ENCODE assay signal across 25 mouse cellular contexts in the genomic region with DNA sequence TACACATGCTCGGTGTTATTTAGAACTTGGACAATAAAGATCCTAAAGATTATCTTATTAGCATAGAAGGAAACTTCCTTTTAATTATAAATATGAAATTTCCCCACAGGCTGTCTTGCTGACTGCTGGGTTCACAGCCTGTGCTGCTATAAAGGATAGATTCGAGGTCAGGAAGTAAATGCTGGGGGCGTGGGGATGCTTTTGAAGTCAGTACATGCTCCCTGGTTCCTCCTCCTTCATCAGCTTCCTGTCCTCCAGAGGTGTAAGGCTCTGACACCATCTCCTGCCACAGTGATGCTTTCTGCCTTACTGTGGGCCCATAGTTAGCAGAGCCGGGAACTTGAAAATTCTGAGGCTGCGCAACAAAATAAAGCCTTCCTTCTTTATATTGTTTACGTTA.
DNase-seq lines count a peak whose midpoint lies in the region; ATAC-seq and TF ChIP-seq lines count a peak whose summit lies in the region.
"Had no signal": no experiment of that assay in that cellular context is flagged by ENCODE, and none has a peak within 500 bp of the region (broad histone marks: within the 10 kb centered on the region; RNA-seq: fewer than 3 reads in every experiment).

No protein-coding gene starts in this region.

- no peak for ATAC-seq in midbrain, embryonic 11.5 days (ENCODE audit: low FRiP score)
- ATAC-seq in midbrain, embryonic 16.5 days: no peak
- no peak for ATAC-seq in liver, embryonic 12.5 days
- ATAC-seq in hindbrain, embryonic 14.5 days (ENCODE audit: low FRiP score): no peak
- ATAC-seq: forebrain, embryonic 15.5 days; hindbrain, embryonic 16.5 days; Patski had no signal

- no peak overlapping the region for H3K4me2 ChIP-seq in midbrain, embryonic 11.5 days
- no peak overlapping the region for H3K4me2 ChIP-seq in midbrain, embryonic 16.5 days (ENCODE audit: low read length)
- no peak overlapping the region for H3K4me2 ChIP-seq in liver, embryonic 12.5 days
- H3K4me2 ChIP-seq in hindbrain, embryonic 14.5 days (replicated peaks): no peak overlapping the region
- H3K4me2 ChIP-seq: embryonic facial prominence, embryonic 12.5 days; embryonic facial prominence, embryonic 15.5 days; forebrain, embryonic 12.5 days; forebrain, embryonic 15.5 days; heart, embryonic 11.5 days; hindbrain, embryonic 12.5 days had no signal

- no peak for TF ChIP-seq POLR2A in thymus, adult 2 months (IDR thresholded peaks at IDR 0.05; ENCODE audit: control insufficient read depth, extremely low read depth, insufficient read depth, low read length, poor library complexity)

- TF ChIP-seq CTCF in thymus, adult 2 months (IDR thresholded peaks at IDR 0.05; ENCODE audit: borderline replicate concordance, control insufficient read depth, extremely low read depth, insufficient read depth, low read length, poor library complexity): no peak

- no peaks in the 10 kb centered on the region for H3K4me1 ChIP-seq in midbrain, embryonic 11.5 days (ENCODE audit: control insufficient read depth, insufficient read depth, low read length)
- no peaks in the 10 kb centered on the region for H3K4me1 ChIP-seq in midbrain, embryonic 16.5 days (ENCODE audit: control insufficient read depth, insufficient read depth, low read length)
- H3K4me1 ChIP-seq in thymus, adult 2 months (replicated peaks; ENCODE audit: control insufficient read depth, insufficient read depth, low read length): peaks cover 10% of the 10 kb centered on the region
- H3K4me1 ChIP-seq in liver, embryonic 12.5 days: no peaks in the 10 kb centered on the region
- no peaks in the 10 kb centered on the region for H3K4me1 ChIP-seq in hindbrain, embryonic 14.5 days (replicated peaks; ENCODE audit: control insufficient read depth, insufficient read depth, low read length)
- H3K4me1 ChIP-seq: embryonic facial prominence, embryonic 12.5 days; embryonic facial prominence, embryonic 15.5 days; forebrain, embryonic 12.5 days; forebrain, embryonic 15.5 days; hindbrain, embryonic 12.5 days had no signal

- WGBS in midbrain, embryonic 11.5 days: 81% methylated on average over 6 of the region's 6 CpGs
- 86% methylated on average over 6 of the region's 6 CpGs for WGBS in midbrain, embryonic 16.5 days
- WGBS in thymus, adult 2 months: 58% methylated on average over 6 of the region's 6 CpGs
- 61% methylated on average over 6 of the region's 6 CpGs for WGBS in liver, embryonic 12.5 days (ENCODE audit: insufficient replicate concordance)
- WGBS in hindbrain, embryonic 14.5 days: 83% methylated on average over 6 of the region's 6 CpGs

- H3K27ac ChIP-seq in midbrain, embryonic 11.5 days (ENCODE audit: low read depth, low read length): no peak overlapping the region
- no peak overlapping the region for H3K27ac ChIP-seq in midbrain, embryonic 16.5 days (ENCODE audit: low read length)
- no peak overlapping the region for H3K27ac ChIP-seq in thymus, adult 2 months (ENCODE audit: control insufficient read depth, insufficient read depth, low read length)
- no peak overlapping the region for H3K27ac ChIP-seq in liver, embryonic 12.5 days
- no peak overlapping the region for H3K27ac ChIP-seq in hindbrain, embryonic 14.5 days
- H3K27ac ChIP-seq: embryonic facial prominence, embryonic 12.5 days; embryonic facial prominence, embryonic 15.5 days; forebrain, embryonic 12.5 days; forebrain, embryonic 15.5 days; hindbrain, embryonic 12.5 days had no signal

- no peak overlapping the region for H3K4me3 ChIP-seq in midbrain, embryonic 11.5 days (ENCODE audit: low read depth, low read length)
- no peak overlapping the region for H3K4me3 ChIP-seq in midbrain, embryonic 16.5 days (ENCODE audit: low read depth, low read length)
- no peak overlapping the region for H3K4me3 ChIP-seq in thymus, adult 2 months (ENCODE audit: control insufficient read depth, insufficient read depth, low read length)
- H3K4me3 ChIP-seq in liver, embryonic 12.5 days: no peak overlapping the region
- no peak overlapping the region for H3K4me3 ChIP-seq in hindbrain, embryonic 14.5 days (replicated peaks; ENCODE audit: low read length)
- H3K4me3 ChIP-seq: embryonic facial prominence, embryonic 12.5 days; embryonic facial prominence, embryonic 15.5 days; erythroblast, embryonic 14.5 days; forebrain, embryonic 12.5 days; forebrain, embryonic 15.5 days; hindbrain, embryonic 12.5 days had no signal

- peak; percentile 31 for DNase-seq in midbrain, embryonic 11.5 days (ENCODE audit: low spot score, missing footprints)
- DNase-seq in thymus, adult 2 months: peak; percentile 65
- peak; percentile 77 for DNase-seq in thymus, postnatal 14 days
- peak; percentile 58 for DNase-seq in thymus, postnatal 4 days
- no peak for DNase-seq in urinary bladder, postnatal 36 days (ENCODE audit: low spot score in 2 of 2)
- DNase-seq in hindbrain, embryonic 14.5 days (ENCODE audit: low spot score): no peak
- DNase-seq: adrenal gland, postnatal 10 days; adrenal gland, postnatal 36 days; B cell, adult 2 months; cerebellum, adult 18-20 months; cerebellum, adult 9-11 months; cerebellum, postnatal 25 days; gastrocnemius, postnatal 10 days; heart, adult 11 months had no signal

- H3K36me3 ChIP-seq in midbrain, embryonic 11.5 days (ENCODE audit: control insufficient read depth, insufficient read depth, low read length): no peaks in the 10 kb centered on the region
- no peaks in the 10 kb centered on the region for H3K36me3 ChIP-seq in midbrain, embryonic 16.5 days (ENCODE audit: control insufficient read depth, insufficient read depth, low read length)
- no peaks in the 10 kb centered on the region for H3K36me3 ChIP-seq in thymus, adult 2 months (ENCODE audit: control insufficient read depth, insufficient read depth, low read length)
- H3K36me3 ChIP-seq in liver, embryonic 12.5 days: no peaks in the 10 kb centered on the region
- H3K36me3 ChIP-seq in hindbrain, embryonic 14.5 days (replicated peaks; ENCODE audit: control insufficient read depth, insufficient read depth): no peaks in the 10 kb centered on the region
- H3K36me3 ChIP-seq: embryonic facial prominence, embryonic 12.5 days; embryonic facial prominence, embryonic 15.5 days; forebrain, embryonic 12.5 days; forebrain, embryonic 15.5 days; hindbrain, embryonic 12.5 days had no signal

- no peaks in the 10 kb centered on the region for H3K9me3 ChIP-seq in midbrain, embryonic 11.5 days (ENCODE audit: control insufficient read depth, low read length)
- H3K9me3 ChIP-seq in midbrain, embryonic 16.5 days (replicated peaks; ENCODE audit: control insufficient read depth, low read length, poor library complexity, severe bottlenecking): no peaks in the 10 kb centered on the region
- H3K9me3 ChIP-seq in liver, embryonic 12.5 days (replicated peaks): no peaks in the 10 kb centered on the region
- H3K9me3 ChIP-seq in hindbrain, embryonic 14.5 days (ENCODE audit: control insufficient read depth, low read length): no peaks in the 10 kb centered on the region
- H3K9me3 ChIP-seq: embryonic facial prominence, embryonic 12.5 days; embryonic facial prominence, embryonic 15.5 days; forebrain, embryonic 12.5 days; forebrain, embryonic 15.5 days; hindbrain, embryonic 12.5 days had no signal

- H3K27me3 ChIP-seq in midbrain, embryonic 11.5 days (ENCODE audit: control insufficient read depth, insufficient read depth, low read length): no peaks in the 10 kb centered on the region
- no peaks in the 10 kb centered on the region for H3K27me3 ChIP-seq in midbrain, embryonic 16.5 days (ENCODE audit: control insufficient read depth, insufficient read depth, low read depth, low read length)
- H3K27me3 ChIP-seq in thymus, adult 2 months (ENCODE audit: control insufficient read depth, insufficient read depth, low read length): no peaks in the 10 kb centered on the region
- H3K27me3 ChIP-seq in liver, embryonic 12.5 days (replicated peaks): no peaks in the 10 kb centered on the region
- H3K27me3 ChIP-seq in hindbrain, embryonic 14.5 days (ENCODE audit: control insufficient read depth, insufficient read depth, low read length): no peaks in the 10 kb centered on the region
- H3K27me3 ChIP-seq: embryonic facial prominence, embryonic 12.5 days; embryonic facial prominence, embryonic 15.5 days; forebrain, embryonic 12.5 days; forebrain, embryonic 15.5 days; hindbrain, embryonic 12.5 days had no signal

- H3K9ac ChIP-seq in midbrain, embryonic 11.5 days (ENCODE audit: low read length): no peak overlapping the region
- H3K9ac ChIP-seq in midbrain, embryonic 16.5 days (ENCODE audit: low read depth, low read length): no peak overlapping the region
- no peak overlapping the region for H3K9ac ChIP-seq in liver, embryonic 12.5 days
- H3K9ac ChIP-seq in hindbrain, embryonic 14.5 days: no peak overlapping the region
- H3K9ac ChIP-seq: embryonic facial prominence, embryonic 12.5 days; embryonic facial prominence, embryonic 15.5 days; forebrain, embryonic 12.5 days; forebrain, embryonic 15.5 days; hindbrain, embryonic 12.5 days had no signal

Comparison
In these comparisons a context has a peak if more than half of its experiments do, and no peak if none do; other contexts are left out.
1. DNase-seq: peak in midbrain, embryonic 11.5 days (single experiment), thymus, adult 2 months (single experiment), thymus, postnatal 14 days (single experiment) and thymus, postnatal 4 days (single experiment); none in urinary bladder, postnatal 36 days (0 of 2) and hindbrain, embryonic 14.5 days (single experiment).